Mouse (Mus musculus): Measurements from ENCODE around the gene Ccdc12.
A peak's percentile ranks its signal among the peaks of the same experiment; 100 is the strongest.
"Not testable (repeated sequence)": the region's sequence is repeated elsewhere in the genome, so short reads cannot be mapped to it uniquely, and the experiment has no call there.

The Ccdc12 gene

GRCm38 (mm10) chr9:110673107-110673752 is 16.9 kb downstream of the Ccdc12 start:
- DNase-seq (ENCODE audit: low spot score in 2 of 2): no peak

- peak; percentile 84 to 94 for DNase-seq (ENCODE audit: low spot score in 2 of 2)
Observed at GRCm38 (mm10) chr9:110676492-110676911, 20.2 kb downstream of the Ccdc12 start.

DNA sequence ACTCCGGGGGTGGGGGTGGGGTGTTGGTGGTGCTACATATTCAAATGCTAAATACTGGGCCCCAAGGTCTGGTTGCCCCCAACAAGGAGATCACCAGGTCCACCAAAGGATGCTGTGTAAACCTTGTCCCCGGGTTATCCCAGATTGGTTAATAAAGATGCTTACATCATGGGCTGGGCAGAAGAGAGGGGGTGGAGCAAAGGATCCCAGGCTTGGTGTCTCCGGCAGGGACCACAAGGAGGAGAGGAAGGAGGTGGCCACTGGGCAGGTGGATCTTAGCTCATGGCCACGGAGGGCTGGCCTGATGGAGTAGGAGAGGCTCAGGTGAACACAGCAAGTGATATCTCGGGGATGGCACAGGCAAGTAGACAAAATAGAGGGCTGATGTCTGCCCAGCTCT is 22.6 kb downstream of the Ccdc12 start:
- DNase-seq (ENCODE audit: low spot score in 2 of 2): no peak

DNA sequence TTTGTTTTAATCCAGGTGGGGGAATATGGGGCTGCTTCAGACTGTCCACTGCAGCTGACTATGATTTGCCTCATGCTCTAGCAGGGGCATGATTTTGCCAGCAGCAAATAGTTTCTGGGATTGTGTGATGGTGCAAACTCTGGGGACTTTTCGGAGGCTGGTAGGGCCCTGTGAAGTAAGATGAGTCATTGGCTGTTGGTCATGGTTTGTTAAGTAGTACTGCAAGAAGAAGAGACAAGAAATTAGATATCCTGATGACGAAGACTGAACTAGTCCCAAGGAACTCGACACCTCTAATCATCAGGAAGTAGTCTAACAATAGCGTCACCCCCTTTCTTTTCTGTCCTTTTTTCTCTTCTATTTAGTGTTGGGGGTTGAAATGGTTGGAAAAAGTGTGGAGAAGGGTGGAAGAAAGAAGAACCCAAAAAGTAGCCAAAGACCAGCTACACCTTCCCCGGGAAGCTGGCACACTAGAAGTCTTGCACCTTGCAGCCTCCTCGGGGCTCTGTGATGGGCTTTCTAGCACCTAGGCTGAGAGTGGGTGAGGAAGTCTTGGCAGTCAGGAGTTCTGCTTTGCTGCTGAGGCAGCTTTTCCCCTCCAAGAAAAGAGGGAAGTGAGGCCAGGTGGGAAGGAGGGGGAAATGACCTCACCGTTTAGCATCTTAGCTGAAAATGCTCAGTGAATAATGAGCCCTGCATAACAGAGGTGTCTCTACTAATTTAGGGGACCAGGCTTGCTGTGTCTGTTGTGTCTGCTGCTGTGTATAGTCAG is 24.6 kb downstream of the Ccdc12 start:
- no peak for DNase-seq (ENCODE audit: low spot score in 2 of 2)

DNA sequence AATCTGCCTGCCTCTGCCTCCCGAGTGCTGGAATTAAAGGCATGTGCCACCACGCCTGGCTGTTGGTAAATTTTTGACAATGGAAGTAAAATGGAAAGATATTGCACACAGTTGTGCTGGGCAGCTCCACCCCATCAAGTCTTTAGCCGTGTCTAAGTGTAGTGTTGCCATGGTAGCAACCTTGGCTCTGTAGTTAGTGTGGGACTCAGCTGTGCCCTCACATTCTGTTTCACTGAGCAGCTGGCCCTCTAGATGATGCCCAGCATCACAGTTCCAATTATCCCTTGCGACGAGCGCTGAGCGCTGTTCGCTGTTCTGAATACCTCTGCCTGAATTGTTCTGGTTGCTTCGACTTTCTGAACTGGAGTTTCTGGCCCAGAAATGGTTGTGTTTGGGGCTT is 25.5 kb downstream of the Ccdc12 start:
- DNase-seq (ENCODE audit: low spot score in 2 of 2): no peak

GRCm38 (mm10) chr9:110682255-110682654 is 26.0 kb downstream of the Ccdc12 start:
- DNase-seq (ENCODE audit: low spot score in 2 of 2): no peak

DNA sequence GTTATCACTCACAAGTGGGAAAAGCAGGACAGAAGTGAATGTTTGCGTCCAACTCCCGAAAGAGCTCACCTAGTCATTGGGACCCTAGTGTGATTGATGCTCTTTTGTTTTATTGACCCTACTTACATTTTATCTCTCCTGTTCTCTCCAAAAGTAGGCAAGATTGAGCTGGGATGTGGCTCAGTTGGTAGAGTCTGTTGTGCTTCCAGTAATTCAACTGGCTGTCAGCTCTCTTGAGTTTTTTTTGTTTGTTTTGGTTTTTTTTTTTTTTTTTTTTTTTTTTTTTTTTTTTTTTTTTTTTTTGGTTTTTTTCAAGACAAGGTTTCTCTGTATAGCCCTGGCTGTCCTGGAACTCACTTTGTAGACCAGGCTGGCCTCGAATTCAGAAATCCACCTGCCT is 26.4 kb downstream of the Ccdc12 start:
- not testable (repeated sequence) for DNase-seq (ENCODE audit: low spot score in 2 of 2)

- no peak for DNase-seq (ENCODE audit: low spot score in 2 of 2)
Observed at GRCm38 (mm10) chr9:110683574-110684099, 27.3 kb downstream of the Ccdc12 start.

DNA sequence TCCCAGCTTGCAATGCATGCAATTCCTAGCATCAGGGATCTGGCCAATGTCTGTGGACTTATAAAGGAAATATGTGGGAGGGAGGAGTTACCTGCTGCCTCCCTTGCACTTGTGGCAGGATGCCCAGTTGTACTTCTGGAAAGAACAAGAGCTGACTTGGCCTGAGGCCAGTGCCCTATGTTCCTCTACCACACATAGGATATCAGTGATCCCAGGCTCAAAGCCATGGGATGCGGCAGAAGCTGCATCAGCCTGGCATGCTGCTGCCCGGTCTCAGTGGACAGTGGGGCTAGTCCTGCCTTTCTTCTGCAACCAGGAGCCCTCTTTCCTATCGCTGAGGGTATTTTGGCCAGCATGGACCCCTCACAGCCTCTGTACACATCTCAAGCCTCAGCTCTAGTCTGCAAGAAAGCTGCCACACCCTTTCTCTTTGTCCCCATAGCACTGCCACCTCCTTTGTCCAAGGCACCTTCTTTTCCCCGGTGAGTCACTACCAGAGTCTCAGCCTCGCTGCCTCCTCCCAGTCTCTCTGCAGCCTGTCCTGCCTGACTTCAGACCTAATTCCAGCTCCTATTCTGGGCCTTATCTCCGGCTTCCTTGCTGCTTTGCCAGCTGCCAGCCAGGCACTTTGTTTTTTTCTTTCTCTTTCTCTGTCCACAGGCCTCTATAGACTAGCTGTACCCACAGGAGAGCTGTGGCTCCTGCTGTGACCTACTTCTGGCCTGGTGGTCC is 28.0 kb downstream of the Ccdc12 start:
- no peak for DNase-seq (ENCODE audit: low spot score in 2 of 2)

DNA sequence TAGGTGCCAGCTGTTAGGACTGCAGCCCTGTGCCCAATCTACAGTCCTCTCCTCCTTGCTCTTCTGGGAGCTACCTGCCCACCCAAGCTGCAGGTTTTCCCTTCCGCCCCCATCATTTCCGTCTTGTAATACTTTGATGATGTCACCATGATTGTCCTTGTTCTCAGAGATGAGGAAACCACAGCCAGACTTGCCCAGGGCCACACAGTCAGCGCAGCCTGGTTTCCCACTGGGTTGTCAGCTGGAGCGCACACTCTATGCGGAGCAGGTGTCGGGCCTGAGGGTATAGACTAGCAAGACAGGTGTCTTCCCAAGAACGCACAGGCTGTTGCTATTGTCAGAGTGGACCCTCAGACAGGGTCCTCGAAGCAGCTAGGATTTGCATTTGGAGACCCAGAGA is 28.9 kb downstream of the Ccdc12 start:
- DNase-seq (ENCODE audit: low spot score in 2 of 2): no peak

- DNase-seq (ENCODE audit: low spot score in 2 of 2): no peak
Observed at GRCm38 (mm10) chr9:110685591-110685990, 29.3 kb downstream of the Ccdc12 start.

DNA sequence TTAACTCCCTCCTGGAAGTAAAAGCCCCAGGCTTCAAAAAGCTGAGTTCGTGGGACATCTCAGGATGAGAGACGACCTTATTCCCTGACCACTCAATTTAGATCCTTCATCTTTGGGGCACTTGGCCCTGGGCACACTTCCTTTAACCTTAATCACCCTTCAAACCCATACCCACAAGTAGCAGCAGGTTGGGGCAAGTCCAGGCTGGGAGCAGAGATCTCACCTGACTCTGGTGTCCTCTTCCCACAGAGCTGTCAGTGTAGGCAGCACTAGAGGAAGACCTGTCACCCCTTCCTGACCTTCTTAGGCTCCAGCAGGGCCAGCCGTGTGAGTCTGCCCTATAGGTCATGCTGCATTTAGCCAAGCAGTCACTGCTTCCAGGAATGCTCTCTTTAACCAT is 30.2 kb downstream of the Ccdc12 start:
- DNase-seq (ENCODE audit: low spot score in 2 of 2): no peak

GRCm38 (mm10) chr9:110687061-110687460 is 30.8 kb downstream of the Ccdc12 start:
- DNase-seq (ENCODE audit: low spot score in 2 of 2): no peak

DNA sequence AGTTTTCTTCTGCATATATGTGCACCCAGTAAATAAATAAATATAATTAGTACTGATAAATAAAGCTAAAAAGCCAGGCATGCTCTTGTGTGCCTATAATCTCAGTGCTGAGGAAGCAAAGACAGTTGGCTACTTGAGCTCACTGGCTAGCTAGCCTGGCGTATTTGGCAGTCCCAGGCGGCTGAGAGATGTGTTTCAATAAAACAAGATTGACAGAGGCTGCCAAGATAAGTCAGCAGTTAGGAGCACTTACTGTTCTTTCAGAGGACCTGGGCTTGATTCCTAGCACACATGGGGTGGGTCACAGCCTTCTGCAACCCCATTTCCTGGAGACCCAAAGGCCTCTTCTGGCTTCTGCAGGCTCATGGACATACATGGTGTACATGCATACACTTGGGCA is 31.5 kb downstream of the Ccdc12 start:
- no peak for DNase-seq (ENCODE audit: low spot score in 2 of 2)

- DNase-seq (ENCODE audit: low spot score in 2 of 2): no peak
Observed at GRCm38 (mm10) chr9:110689261-110689779, 33.0 kb downstream of the Ccdc12 start.

- DNase-seq (ENCODE audit: low spot score in 2 of 2): no peak
Observed at GRCm38 (mm10) chr9:110695165-110695755, 39.0 kb downstream of the Ccdc12 start.

GRCm38 (mm10) chr9:110696427-110696826 is 40.1 kb downstream of the Ccdc12 start:
- no peak for DNase-seq (ENCODE audit: low spot score in 2 of 2)

DNA sequence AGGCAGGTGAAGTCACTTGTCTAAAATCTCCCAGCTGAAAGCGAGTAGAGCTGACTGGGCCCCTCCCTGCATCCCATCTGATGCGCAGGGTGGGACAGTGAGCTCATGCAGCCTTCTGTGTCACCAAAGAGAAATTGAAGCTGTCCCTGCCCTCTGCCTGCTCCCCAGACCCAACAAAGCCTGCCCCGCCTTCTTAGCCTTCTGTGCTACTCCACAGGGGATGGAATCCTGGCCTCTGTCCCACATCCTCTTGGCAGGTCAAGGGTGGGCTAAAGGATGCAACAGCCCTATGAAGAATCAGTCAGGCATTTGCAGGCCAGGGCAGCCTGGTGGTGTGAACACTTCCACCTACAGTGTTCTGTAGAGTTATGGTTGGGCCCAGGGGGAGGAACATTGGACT is 41.2 kb downstream of the Ccdc12 start:
- no peak for DNase-seq (ENCODE audit: low spot score in 2 of 2)

- DNase-seq (ENCODE audit: low spot score in 2 of 2): no peak
Observed at GRCm38 (mm10) chr9:110699574-110699973, 43.3 kb downstream of the Ccdc12 start.

- DNase-seq (ENCODE audit: low spot score in 2 of 2): no peak
Observed at GRCm38 (mm10) chr9:110701114-110702032, 45.1 kb downstream of the Ccdc12 start.

DNA sequence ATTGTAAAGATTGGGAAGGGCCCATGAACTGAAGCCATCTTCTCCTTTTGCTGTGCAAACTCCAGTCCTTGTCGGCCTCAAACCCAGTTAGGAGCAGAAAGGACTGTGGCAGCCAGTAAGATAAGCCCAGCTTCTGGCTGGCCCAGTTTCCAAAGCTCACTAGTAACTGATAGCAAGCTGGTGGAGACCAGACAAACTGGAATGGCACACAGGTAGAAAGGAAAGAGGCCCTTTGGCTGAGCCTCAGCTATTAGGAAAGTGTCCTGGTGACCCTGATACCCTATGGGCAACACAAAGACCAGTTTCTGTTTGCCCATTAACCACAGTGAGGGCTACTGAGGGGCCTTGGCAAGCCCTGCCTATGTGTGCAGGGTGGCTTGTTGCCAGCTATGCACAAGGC is 46.5 kb downstream of the Ccdc12 start:
- no peak for DNase-seq (ENCODE audit: low spot score in 2 of 2)

Data from natural killer cell, adult 2 months (primary cell).